Mouse (Mus musculus) E14TG2a.4 (cell line): ENCODE measurements around the gene Olfr750.
A peak's percentile ranks its signal among the peaks of the same experiment; 100 is the strongest.

Experiments
- H3K27me3 ChIP-seq: 2 replicates; pipeline ENCODE4 v1.6.1; 2014; ENCODE audit warnings: low read length, control low read depth; ENCODE audit not compliant: insufficient read depth
- H3K36me3 ChIP-seq: 2 replicates; pipeline ENCODE4 v1.6.1; 2014; ENCODE audit warnings: low read length, control low read depth; ENCODE audit not compliant: insufficient read depth
- H3K4me1 ChIP-seq: replicated peaks from 2 replicates; pipeline ENCODE4 v1.6.1; 2014; ENCODE audit warnings: low read depth, low read length, control low read depth
- H3K4me3 ChIP-seq: replicated peaks from 2 replicates; pipeline ENCODE4 v1.5.1; 2014; ENCODE audit warnings: mild to moderate bottlenecking, low read length
- H3K9me3 ChIP-seq: 2 replicates; pipeline ENCODE4 v1.6.1; 2014; ENCODE audit warnings: low read length, control low read depth
- CTCF ChIP-seq: conservative IDR thresholded peaks from 2 replicates; pipeline ENCODE4 v1.5.1; 2014; ENCODE audit warnings: low read length
- NANOG ChIP-seq: IDR thresholded peaks from 2 replicates; pipeline ENCODE4 v1.6.1; 2014; ENCODE audit warnings: borderline replicate concordance, low read length, mixed read lengths
- POU5F1 ChIP-seq: IDR thresholded peaks from 2 replicates; pipeline ENCODE4 v1.6.1; 2014; ENCODE audit warnings: low read length, borderline replicate concordance

The Olfr750 gene

GRCm38 (mm10) chr14:51090077-51090781, 16.0 kb upstream of the Olfr750 start:
- no peak for TF ChIP-seq NANOG
- TF ChIP-seq POU5F1 = no peak
- TF ChIP-seq CTCF = no peak
- Histone ChIP-seq H3K9me3 (no peaks in the 10 kb centered on the region), H3K36me3 (no peaks in the 10 kb centered on the region), H3K4me3 (peak overlapping the region; percentile 89), H3K27me3 (no peaks in the 10 kb centered on the region; the same call in 1 of the 2 replicates), H3K4me1 (peaks cover 22% of the 10 kb centered on the region)

DNA sequence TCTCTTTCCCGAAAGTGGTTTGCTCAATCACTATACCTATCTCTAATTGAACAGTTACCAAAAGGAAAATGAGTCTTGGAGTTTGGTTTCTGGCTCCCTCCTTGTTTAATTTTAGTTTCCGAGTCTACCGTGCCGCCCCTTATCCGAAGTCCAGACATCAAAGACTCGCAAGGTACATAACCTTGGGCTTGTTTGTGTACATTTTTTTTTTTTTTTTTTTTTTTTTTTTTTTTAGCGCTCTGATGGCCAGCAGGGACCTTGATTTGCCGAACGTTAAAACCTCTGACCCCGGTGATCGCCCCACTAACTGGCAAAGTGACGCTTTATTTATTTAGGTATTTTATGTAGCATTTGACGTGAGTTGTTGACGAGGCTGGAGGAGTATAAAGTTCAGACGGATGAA, 15.4 kb upstream of the Olfr750 start:
- no peak for TF ChIP-seq CTCF
- TF ChIP-seq POU5F1 = no peak
- TF ChIP-seq NANOG = no peak
- Histone ChIP-seq H3K27me3 (peaks cover 5% of the 10 kb centered on the region), H3K36me3 (no peaks in the 10 kb centered on the region), H3K4me3 (peak overlapping the region; percentile 89), H3K9me3 (no peaks in the 10 kb centered on the region), H3K4me1 (peaks cover 22% of the 10 kb centered on the region)

GRCm38 (mm10) chr14:51088970-51089673, 14.9 kb upstream of the Olfr750 start:
- Histone ChIP-seq H3K9me3 (no peaks in the 10 kb centered on the region), H3K4me3 (peak overlapping the region; percentile 89), H3K4me1 (peaks cover 26% of the 10 kb centered on the region), H3K36me3 (no peaks in the 10 kb centered on the region), H3K27me3 (peaks cover 8% of the 10 kb centered on the region)
- TF ChIP-seq NANOG (no peak), CTCF (no peak), POU5F1 (no peak)

- TF ChIP-seq CTCF (no peak), POU5F1 (no peak; the same call in 1 of the 2 replicates), NANOG (no peak)
- H3K4me1 ChIP-seq = peaks cover 29% of the 10 kb centered on the region
- H3K27me3 ChIP-seq = peaks cover 15% of the 10 kb centered on the region
- no peaks in the 10 kb centered on the region for H3K9me3 ChIP-seq
- H3K36me3 ChIP-seq = no peaks in the 10 kb centered on the region
- peak overlapping the region; percentile 89 for H3K4me3 ChIP-seq
Measured at GRCm38 (mm10) chr14:51088166-51088969, 14.1 kb upstream of the Olfr750 start.

- H3K36me3 ChIP-seq = no peaks in the 10 kb centered on the region
- H3K9me3 ChIP-seq = no peaks in the 10 kb centered on the region
- TF ChIP-seq NANOG (no peak), POU5F1 (no peak), CTCF (no peak)
- peaks cover 16% of the 10 kb centered on the region for H3K27me3 ChIP-seq
- H3K4me1 ChIP-seq = peaks cover 31% of the 10 kb centered on the region
- H3K4me3 ChIP-seq = peak overlapping the region; percentile 89
Measured at GRCm38 (mm10) chr14:51087762-51088161, 13.5 kb upstream of the Olfr750 start.

GRCm38 (mm10) chr14:51085911-51086310, 11.7 kb upstream of the Olfr750 start:
- no peak overlapping the region for H3K4me3 ChIP-seq
- TF ChIP-seq POU5F1 = no peak
- TF ChIP-seq CTCF = no peak
- TF ChIP-seq NANOG = no peak
- H3K36me3 ChIP-seq = no peaks in the 10 kb centered on the region
- H3K4me1 ChIP-seq = peaks cover 25% of the 10 kb centered on the region
- H3K27me3 ChIP-seq = peaks cover 20% of the 10 kb centered on the region
- H3K9me3 ChIP-seq = no peaks in the 10 kb centered on the region

- Histone ChIP-seq H3K4me1 (peaks cover 31% of the 10 kb centered on the region), H3K9me3 (no peaks in the 10 kb centered on the region), H3K27me3 (peaks cover 25% of the 10 kb centered on the region), H3K4me3 (no peak overlapping the region), H3K36me3 (no peaks in the 10 kb centered on the region)
- no peak for TF ChIP-seq NANOG
- no peak for TF ChIP-seq CTCF
- no peak for TF ChIP-seq POU5F1
Measured at GRCm38 (mm10) chr14:51085086-51085485, 10.9 kb upstream of the Olfr750 start.

DNA sequence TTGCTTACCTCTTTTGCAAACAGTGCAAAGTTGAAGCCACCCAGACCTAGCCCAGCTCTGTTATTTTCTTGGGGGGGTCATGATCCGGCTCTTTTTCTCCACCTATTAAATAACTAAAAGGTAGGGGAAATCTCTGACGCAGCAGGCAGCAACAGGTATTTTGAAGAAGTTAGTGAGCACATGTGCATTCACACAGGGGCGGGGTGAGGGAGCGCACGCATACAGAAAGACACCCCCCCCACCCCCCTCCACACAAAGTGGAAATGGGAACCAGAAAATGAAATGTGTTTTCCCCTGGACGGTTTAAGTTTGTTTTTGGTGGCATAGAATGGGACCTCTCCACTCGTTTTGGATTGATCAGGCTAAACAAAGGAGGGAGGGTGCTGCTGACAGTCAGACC, 9.6 kb upstream of the Olfr750 start:
- H3K4me1 ChIP-seq = peaks cover 33% of the 10 kb centered on the region
- H3K27me3 ChIP-seq = peaks cover 27% of the 10 kb centered on the region
- H3K36me3 ChIP-seq = no peaks in the 10 kb centered on the region
- H3K9me3 ChIP-seq = no peaks in the 10 kb centered on the region
- TF ChIP-seq POU5F1 = no peak
- TF ChIP-seq CTCF = no peak
- TF ChIP-seq NANOG = no peak
- peak overlapping the region; percentile 81 for H3K4me3 ChIP-seq
